Mouse (Mus musculus) ovary, postnatal 10 days (tissue): ENCODE measurements around the gene Rabac1.

ENCODE experiments used
- DNase-seq: peaks from one replicate; pipeline ENCODE4 v3.0.0; 2022; ENCODE audit warnings: low spot score

Rabac1 gene

DNA sequence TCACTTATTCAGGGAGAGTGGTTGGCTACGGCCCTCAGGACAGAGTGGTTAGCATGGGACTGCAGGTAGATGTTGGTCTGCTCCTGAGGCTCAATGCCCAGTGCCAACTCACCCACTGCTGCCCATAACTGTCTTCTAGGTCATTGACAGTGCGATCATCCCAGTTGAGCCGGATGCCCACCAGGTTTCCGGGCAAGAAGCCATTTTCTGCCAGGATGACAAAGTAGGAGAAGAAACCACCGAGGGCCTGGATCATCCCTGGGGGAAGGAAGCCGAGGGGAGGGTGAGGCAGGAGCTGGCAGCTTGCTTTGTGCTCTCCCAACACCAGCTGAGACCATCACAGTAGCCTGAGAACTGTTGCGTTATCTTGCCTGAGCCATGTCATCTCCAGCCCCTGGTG is 7.9 kb upstream of the Rabac1 start:
- DNase-seq, result no peak

DNA sequence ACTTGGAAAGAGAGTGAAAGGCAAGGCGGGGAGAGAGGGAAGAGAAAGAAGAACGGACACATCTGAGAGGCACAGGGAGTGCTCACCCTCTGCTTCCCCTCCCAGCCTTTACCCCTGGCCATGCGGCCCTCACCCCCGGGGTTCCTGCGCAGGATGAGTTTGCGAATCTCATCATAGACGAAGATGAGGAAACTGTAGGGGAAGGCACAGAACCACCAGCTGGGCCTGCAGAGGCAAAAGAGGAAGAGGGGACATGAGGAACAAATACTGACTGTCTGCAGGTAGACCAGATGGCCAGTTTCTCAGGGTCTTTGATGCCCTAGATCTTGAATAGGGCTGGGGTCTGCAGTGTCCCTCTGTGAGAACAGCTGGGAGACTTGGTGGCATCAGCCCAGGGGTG is 6.2 kb upstream of the Rabac1 start:
- DNase-seq, result no peak

DNA sequence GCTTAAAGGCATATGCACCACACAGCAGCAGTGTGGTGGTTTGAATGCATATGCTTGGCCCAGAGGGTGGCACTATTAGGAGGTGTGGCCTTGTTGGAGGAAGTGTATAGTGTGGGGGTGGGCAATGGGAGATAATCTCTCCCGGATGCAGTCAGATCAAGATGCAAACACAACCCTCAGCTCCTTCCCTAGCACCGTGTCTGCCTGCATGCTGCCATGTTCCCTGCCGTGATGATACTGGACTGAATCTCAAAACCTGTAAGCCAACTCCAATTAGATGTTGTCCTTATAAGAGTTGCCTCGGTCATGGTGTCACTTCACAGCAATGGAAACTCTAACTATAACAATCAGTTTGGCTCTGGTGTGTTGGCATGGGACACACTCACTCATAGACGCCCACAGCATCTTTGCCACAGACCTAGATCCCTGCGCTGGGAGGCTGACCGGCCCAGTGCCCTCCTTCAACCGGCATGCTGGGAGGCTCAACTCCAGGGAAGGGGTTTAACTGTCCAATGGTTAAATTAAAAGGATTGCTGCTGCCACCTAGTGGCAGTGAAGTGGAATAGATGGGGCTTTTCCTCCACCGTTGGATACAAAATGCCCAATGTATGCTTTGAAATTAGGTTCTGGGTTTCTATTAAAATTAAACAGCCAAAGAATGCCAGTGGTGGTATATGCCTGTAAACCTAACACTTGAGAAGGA is 2.5 kb upstream of the Rabac1 start:
- DNase-seq, result no peak

DNA sequence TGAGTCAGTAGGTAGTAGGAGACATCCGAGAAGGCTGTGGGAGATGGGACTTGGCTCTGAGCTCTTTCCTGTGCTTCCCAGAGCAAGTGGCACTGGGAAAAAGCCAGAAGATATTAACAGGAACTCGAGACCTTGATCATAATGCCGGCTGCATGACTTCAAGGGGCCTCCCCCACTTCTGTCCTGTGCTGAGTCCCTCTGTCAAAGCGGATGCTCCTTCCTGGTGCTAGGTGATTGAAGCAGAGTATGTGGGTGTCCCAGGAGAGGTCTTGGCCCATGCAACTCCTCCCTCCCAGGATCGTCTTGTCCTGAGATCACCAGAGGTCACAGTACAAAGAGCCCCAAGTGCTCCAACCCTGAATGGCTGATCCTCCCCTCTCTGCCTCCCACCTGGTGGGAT is 1.3 kb upstream of the Rabac1 start:
- no peak for DNase-seq

DNA sequence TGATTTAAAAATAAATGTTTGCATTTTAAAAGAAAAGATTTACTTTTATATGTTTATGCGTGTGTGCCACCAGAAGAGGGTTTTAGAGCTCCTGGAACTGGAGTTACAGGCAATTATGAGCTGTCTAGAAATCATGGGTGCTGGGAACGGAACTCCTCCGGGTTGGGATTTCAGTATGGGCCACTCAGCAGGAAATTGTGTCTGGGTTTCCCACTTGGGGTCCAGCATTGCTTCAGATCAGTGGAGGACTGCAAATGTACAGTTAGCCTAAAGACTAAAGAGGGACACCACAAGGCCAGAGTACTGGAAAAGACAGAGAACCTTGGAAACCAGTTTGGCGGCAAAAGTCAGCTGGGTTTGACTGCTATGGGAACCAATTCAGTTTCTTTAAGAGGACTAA is 654 bp upstream of the Rabac1 start:
- no peak for DNase-seq

DNA sequence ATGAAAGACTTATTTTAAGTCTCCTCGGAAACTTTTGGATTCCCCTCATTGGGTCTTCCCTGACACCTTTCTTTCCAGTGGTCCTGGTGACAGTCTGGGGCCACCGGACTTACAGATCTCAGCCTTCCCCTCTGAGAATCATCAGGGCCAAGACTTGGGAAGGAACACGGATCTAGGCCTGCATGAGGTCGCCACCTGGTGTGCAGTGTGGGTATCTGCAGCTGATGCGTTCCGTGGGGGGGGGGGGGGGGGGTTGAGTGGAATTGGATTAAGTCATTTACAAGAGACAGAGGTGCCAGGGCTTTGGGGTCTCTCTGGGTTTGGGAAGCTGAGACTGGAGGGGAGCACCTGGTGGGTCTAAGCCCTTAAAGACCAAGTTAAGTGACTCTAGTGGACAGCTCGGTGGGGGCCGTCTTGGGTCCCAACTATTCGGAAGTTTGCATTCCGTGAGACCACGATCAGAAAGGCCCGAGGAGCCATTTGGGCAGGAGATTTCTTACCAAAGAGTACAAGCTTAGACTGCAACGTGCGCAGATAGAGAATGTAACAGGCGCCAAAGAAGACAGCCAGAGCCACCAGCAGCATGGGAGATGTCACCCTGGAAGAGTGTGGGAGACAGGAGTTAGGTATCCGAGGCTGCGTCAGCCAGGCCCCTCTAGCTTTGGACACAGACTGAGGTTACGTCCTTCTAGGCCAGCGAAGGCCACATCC is 1.1 kb downstream of the Rabac1 start:
- no peak for DNase-seq

DNA sequence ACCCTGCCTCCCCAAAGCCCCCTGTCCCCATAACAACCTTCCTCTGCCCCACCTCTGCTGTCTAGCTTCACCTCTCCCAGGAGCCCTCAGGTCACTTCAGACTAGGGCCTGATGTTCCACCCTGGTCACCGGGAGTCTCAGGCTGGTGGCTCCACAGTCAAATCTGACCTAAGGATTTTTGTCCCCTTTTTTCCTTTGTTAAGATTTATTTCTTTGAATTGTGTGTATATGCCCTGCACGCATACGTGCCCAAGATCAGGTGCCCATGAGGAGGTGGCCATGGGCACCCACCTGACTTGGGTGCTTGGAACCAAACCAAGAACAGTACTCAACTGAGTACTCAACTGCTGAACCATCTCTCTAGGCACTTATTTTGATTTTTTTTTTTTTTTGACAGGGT is 2.2 kb downstream of the Rabac1 start:
- DNase-seq, result no peak

DNA sequence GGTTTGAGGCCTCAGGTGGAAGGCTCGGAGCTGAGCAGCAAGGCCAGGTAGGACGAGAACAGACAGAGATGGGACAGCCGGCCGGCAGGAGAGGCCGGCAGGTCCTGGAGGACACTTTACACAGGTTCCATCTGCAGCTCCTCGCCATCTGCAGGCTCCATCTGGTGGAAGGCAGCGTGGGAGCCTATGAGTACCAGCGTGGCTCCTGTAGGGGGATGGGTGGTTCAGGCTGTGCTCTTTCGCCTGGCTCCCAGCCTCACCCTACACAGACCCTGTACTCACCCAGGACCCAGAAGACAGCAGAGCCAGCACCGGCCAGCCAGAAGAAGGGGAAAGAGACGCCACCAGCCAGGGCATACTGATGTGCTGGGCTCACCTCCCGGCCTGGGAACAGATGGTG is 2.7 kb downstream of the Rabac1 start:
- DNase-seq, result no peak

DNA sequence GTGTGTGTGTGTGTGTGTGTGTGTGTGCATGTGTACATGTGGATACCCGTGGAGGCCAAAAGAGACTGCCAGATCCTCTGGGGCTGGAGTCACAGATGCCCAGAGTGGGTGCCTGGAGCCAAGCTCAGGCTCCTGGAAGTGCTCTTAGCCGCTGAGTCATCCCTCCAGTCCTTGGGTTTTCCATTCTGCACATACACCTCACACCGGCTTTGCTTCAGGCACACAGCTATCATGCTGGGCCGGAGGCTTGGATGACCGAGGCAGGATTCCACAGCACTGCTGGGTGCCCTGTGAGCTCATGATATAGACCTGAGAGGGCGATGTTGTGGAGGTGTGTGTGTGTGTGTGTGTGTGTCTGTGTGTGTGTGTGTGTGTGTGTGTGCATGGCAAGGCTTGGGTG is 4.1 kb downstream of the Rabac1 start:
- no peak for DNase-seq

DNA sequence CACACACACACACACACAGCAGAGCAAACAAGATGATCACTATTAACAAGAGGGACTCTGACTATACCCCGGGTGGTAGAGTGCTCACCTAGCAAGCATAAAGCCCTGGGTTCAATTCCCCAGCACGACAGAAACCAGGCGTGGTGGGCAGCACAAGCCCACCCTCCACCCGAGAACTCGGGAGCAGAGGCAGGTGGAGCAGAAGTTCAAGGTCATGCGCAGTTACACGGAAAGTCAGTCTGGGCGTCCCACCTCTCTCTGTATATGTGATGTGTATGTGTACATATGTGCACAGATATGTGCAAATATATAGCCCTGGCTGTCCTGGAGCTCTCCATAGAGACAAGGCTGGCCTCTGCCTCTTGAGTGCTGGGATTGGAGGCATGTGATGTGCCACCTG is 4.6 kb downstream of the Rabac1 start:
- DNase-seq, result no peak

DNA sequence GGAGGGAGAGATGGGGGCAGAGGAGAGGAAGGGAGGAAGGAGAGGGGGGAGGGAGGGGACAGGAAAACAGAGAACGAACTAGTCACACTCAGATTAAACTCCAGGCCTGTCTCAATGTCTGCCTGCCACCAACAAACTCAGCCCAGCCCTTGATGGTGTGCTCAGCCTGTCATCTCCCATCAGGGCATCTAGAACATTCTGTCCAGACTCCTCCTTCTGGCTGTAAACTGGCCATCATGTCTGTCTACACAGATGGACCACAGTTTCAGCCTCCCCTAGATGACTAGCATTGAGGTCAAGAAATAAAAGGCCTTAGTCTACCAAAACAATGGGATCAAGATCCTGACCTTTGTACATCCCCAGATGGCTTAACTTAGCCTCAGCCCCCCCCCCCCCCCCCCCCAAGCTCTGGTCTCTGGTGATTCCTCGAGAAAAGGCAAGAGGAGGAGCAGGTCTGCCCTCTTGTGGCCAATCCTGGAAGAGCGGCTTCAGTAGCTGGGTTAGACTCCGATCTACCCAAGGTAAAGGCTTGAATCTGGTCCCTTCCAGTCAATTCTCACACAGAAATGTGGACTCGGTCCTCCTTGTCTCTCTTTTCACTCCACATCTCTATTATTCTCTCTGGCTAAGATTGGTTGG is 7.5 kb downstream of the Rabac1 start:
- DNase-seq, result peak; percentile 44

DNA sequence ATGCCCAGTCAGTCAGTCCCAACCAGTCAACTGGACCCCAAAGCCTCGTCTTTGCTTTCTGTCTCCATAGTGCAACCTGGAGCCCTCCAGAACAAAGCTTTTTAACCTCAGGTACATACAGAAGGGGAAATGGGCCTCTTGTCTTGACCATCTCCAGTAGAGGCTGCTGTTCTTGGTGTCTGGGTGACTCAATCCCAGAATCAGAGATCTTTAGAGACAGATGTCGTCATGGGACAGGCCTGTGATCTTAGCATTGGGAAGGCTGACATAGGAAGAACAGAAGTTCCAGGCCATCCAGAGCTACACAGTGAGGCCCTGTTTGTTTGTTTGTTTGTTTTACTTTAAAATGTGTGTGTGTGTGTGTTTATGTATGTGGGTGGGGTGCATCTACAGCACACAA is 8.3 kb downstream of the Rabac1 start:
- DNase-seq, result no peak

DNA sequence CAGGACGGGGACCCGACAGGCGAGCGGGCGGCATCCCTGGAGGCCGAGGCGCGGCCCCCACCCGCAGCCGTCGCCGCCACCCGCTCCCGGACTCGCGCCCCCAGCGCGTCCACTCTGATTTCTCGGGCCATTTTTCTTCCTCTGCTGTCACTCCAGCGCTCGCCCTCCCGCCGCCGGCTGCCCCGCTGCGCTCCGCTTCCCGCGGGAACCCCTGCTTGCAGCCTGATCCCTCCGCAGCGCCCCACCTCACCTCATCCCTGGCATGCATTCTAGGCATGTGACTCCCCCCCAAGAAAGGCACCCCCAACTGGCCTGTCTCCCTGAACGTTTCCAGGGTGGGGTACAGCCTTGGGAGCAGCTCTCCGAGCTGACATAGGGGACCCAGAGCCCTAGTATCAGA is 17.3 kb downstream of the Rabac1 start:
- DNase-seq, result no peak

DNA sequence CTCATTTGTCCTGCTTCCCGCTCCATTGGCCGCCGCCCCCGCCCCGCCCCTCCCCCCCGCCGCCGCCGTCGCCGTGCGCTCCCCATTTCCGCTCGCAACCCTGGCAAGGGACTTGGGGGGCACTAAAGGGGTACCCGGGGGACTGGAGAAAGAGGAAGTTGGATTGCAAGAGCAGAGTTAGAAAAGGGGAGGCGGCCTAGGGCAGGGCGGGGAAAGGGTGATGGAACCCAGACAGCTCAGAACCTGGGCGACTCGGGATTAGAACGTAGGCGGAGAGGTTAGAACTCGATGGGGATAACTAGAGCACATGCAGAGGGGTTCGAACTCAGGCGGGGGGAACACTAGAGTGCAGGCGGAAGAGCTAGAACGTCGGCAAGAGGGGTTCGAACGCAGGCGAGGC is 18.1 kb downstream of the Rabac1 start:
- DNase-seq, result no peak

DNA sequence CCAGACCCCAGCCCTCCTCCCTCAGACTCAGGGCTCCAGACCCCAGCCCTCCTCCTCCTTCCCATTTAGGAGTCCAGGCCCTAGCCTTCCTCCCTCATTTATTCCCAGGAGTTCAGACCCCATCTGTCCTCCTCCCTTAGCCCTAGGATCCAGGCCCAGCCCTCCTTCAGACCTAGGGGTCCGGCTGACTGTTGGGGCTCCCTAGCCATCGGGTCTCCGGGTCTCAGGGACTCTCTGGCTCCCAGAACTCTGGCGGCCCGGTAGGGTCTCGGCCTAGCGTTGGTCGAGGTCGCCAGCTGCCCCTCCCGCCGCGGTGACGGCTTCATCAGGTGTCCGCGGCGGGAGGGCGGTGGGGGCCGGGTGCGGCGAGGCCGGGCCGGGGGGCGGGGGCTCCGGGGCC is 18.6 kb downstream of the Rabac1 start:
- no peak for DNase-seq

DNA sequence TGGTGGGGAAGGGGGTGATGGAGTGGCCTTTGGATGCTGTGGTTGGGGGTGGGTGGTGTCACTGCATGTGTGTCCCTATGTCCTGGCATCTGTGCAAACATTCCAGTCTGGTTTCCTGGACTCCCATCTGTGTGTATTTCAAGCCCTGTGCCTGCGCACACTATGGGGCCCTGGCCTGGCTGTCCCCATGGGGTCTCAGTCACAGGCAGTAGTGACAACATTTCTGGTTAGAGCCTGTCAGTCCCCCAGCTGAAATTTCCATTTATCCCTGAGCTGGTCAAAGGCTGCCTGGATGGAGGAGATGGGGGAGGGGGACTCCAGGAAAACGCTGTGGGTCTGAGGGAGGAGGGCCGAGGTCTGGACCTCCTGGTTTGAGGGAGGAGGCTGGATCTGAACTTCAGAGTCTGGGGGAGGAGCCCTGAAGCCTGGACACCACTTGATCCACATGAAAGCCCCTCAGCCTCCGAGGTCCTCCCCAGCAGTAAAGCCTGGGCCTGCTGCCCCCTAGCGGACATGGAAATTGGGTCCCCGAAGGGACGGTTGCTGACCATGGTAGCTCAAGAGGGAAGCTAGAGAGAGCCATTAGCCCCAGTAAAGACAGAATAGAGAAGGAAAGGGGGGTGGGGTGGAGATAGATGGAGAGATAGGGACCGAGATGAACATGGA is 22.5 kb downstream of the Rabac1 start:
- peak; percentile 54 for DNase-seq

DNA sequence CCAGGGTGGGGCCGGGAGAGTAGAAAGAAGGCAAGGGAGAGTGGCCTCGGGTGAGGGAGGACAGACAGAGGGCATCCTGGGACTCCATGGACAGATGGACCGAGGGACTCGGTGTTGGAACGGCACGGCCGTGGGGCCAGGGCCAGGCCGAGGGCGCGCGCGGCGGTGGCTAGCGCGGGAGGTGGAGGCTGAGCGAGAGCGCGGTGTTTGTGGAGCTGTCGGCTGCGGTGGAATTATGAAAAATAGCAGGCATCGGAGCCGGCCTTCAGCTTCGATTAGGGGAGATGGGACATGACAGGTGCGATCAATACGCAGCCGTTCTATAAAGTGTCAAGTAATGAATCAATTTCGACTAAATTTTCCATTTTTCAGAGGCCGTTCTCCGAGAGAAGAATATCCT is 23.8 kb downstream of the Rabac1 start:
- no peak for DNase-seq

DNA sequence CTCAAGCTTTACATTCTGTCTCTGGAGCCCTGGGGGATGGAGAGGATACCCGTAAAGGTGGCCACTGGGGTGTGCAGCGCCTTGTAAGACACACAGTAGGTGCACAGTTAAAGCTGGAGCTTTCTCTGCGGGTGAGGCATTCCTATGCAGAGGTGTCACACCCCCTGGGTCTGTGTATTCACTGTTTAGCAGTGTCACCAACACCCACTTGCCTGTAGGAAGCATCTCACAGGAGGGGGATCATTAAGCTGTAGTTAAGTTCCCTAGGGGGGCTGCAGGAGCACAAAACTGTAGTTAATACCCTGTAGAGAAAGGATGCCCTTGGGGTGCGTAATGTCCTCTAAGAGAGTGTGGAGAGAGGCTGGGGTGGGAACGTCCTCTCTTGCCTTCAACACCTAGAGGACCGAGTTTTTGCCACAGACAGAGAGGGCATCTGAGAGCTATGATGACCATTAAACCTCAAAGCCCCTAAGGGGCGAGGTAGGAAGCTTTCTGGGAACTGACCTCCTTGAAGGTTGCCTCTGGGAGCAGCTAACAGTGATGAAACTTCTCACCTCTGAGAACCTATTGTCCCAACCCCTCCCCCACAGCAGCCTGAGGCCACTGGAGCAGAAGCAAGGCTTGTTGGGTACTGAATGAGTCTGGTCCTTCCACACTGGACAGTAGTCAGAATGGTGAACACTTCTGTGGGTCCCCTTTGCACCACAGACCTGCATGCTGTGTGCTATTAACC is 25.1 kb downstream of the Rabac1 start:
- no peak for DNase-seq

DNA sequence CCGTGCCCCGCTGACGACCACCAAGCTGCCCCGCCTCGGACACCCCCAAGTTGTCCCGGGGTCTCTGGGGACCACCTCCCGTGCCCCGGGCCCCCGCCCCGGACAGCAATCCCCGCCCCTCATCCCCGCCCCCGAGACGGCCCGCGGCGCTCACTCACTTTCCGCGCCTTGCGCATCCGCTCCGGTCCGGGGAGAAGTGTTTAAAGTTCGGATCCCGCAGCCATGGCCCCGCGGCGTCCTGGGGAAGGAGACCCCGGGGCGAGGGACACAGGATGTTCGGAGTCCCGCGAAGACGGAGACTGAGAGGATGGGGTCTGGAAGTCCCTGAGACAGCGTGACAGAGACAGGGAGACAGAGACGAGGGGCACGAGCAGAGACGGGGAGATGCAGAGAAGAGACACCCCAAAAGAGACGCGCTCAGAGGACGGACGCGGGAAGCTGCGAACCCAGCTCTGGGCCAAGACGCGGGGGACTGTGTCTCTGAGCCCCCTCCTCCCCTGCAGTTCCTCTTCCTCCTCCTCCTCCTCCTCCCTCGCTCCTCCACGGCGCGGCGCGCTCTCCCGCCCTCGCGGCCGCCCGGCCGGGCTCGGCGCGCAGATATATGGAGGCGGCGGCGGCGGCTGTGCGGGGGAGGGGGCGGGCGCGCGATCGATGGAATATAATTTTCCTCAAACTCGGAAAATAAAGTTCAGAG is 28.1 kb downstream of the Rabac1 start, which contains the start of gene Gm4881:
TSS of gene Gm4881 (minus strand) at position 238 of the 694 bp plus-strand sequence.
- no peak for DNase-seq

DNA sequence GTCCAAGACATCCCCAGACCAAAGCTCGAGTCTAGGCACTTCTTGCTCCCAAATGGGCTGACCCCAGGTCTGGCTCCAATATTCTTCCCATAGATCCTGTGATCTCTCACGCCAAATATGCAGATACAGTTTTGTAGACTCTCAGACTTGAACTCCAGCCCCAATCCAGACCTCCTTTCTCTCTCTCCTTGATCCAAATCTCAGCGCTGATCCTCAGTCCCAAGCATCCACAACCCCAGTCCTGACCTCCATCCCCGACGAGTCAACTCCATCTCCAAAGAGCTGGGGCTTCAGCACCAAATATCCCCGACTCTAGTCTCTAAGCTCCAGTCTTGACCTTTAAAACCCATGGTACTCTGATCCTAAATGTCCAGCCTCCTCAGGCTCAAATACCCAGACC is 28.9 kb downstream of the Rabac1 start:
- no peak for DNase-seq

DNA sequence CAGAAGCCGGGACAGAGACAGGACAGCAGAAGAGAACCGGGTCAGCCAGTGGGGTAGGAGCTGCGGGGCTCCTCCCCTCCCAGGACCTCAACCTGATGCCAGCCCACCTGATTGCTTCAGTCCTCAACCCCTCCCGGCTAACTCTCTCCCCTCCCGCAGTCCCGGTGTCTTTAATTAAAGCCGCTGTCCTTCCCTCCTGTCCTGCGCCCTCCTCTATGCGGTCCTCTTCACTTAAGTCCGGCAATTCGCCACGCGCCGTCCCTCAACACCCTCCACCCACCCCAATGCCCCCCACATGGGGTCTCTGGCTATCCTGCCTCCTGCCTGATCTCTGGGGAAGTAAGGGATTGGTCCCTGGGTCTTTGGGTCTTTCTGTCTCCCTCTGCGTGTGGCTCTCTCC is 40.9 kb downstream of the Rabac1 start:
- no peak for DNase-seq

DNA sequence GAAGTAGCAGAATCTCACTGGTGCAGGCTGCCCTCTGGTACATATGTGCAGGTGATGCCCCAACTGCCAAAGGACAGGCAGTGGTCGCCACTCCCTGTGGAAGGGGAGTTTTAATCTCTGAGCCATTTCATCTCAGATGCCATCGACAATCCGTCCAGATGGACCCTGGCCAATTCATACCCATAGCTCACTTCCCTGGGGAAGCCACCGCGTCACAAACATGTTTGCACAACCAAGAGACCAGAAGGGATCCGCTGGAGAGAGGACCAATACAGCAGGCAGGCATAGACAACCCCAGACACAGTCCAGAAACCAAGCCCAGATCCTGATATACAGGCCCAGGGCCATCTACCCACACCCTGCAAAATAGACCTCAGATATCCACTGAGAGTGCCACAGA is 42.1 kb downstream of the Rabac1 start:
- DNase-seq, result no peak
